Mouse (Mus musculus) lung, postnatal 25 days (tissue): ENCODE measurements around the gene Rnf222.
A peak's percentile ranks its signal among the peaks of the same experiment; 100 is the strongest.
"Not testable (repeated sequence)": the region's sequence is repeated elsewhere in the genome, so short reads cannot be mapped to it uniquely, and the experiment has no call there.

Source experiments
- DNase-seq: peaks from one replicate; pipeline ENCODE4 v3.0.0; 2022; ENCODE audit warnings: low spot score

Gene Rnf222

GRCm38 (mm10) chr11:68911531-68912177, 23.3 kb downstream of the Rnf222 start:
- no peak for DNase-seq

GRCm38 (mm10) chr11:68914566-68914965, 26.2 kb downstream of the Rnf222 start:
- DNase-seq, result no peak

- no peak for DNase-seq
Measured at GRCm38 (mm10) chr11:68923191-68923590, 34.8 kb downstream of the Rnf222 start.

- no peak for DNase-seq
Measured at GRCm38 (mm10) chr11:68924749-68925148, 36.4 kb downstream of the Rnf222 start.

GRCm38 (mm10) chr11:68926981-68927380, 38.6 kb downstream of the Rnf222 start, which contains the start of gene Odf4:
Gene Odf4 (minus strand): TSS chr11:68927081.
- DNase-seq, result no peak

GRCm38 (mm10) chr11:68929947-68930346, 41.6 kb downstream of the Rnf222 start:
- DNase-seq, result no peak

GRCm38 (mm10) chr11:68933885-68934507, 45.6 kb downstream of the Rnf222 start:
- DNase-seq, result no peak

GRCm38 (mm10) chr11:68936951-68937350, 48.6 kb downstream of the Rnf222 start:
- DNase-seq, result not testable (repeated sequence)

GRCm38 (mm10) chr11:68939451-68940304, 51.3 kb downstream of the Rnf222 start:
- DNase-seq, result peak; percentile 94

- no peak for DNase-seq
Measured at GRCm38 (mm10) chr11:68940516-68940915, 52.2 kb downstream of the Rnf222 start.

GRCm38 (mm10) chr11:68942731-68943130, 54.4 kb downstream of the Rnf222 start:
- no peak for DNase-seq

GRCm38 (mm10) chr11:68945245-68945644, 56.9 kb downstream of the Rnf222 start:
- no peak for DNase-seq
